Mouse (Mus musculus) right cerebral cortex, postnatal 14 days (tissue): ENCODE results near the gene Brix1.
"Not testable (repeated sequence)": the region's sequence is repeated elsewhere in the genome, so short reads cannot be mapped to it uniquely, and the experiment has no call there.

Experiments
- DNase-seq: peaks from one replicate; pipeline ENCODE4 v3.0.0; 2022

Gene Brix1

GRCm38 (mm10) chr15:10485484-10486364, at the start of gene Brix1, which contains the start of gene Rad1:
Gene Brix1, minus strand, starts transcription at chr15:10485947.
Gene Rad1, plus strand, starts transcription at chr15:10486018.
- peak; percentile 92 for DNase-seq

DNA sequence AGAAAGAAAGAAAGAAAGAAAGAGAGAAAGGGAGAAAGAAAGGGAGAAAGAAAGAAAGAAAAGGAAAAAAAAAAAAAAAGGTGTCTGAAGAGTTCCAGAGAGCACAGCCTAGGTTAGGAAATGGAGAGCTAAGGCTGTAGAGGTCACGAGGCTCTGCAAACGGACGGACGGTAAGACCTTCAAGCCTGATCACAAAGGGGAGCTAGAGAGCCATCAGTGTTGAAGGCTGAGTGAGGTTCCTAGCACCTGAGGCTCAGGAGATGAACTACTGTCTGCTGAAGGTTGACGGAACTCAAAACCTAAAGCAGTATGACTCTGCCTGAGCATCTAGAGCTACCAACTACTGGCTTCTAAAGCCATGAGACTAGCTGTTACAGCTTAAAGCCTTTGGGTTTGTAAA, 48.8 kb upstream of the Brix1 start:
- DNase-seq: no peak

- not testable (repeated sequence) for DNase-seq
These were observed 47.6 kb upstream of the Brix1 start for GRCm38 (mm10) chr15:10533361-10533760.

DNA sequence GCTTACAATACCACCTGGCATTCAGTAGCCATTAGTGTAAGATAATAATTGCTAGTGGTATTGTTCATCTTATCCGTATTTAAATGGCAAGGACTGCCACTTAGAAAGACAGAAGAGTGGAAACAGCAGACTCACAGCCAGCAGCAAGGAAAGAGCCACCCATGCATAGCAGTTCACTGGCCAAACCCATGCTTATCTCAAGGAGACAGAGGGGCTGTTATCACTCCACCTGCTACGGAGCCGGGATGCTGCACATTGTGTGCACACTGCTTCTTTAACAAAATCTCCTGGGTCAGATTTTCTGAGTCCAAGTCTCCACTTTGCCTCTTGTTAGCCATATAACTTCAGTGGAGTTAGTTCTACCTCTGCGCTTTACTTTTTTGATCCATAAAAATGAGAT, 45.6 kb upstream of the Brix1 start:
- DNase-seq: no peak

GRCm38 (mm10) chr15:10525896-10526295, 40.1 kb upstream of the Brix1 start:
- DNase-seq: no peak

DNA sequence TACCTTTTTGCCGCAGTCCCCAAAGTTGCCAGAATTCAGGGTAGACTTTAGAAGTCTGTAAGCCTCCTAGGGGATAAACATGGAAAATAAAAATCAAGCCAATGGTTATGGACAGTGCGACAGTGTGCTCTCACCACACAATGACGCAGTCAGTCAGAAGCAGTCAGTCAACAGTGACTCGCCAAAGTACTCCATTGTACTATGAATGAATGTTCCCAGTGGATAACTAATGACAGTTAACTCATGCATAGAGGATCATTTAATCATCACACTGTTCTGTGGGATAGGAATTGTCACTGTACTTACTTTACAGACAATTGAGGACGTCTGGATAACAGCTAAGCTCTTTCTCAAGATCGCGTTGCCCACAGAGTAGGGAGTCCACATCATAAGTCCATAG, 29.4 kb upstream of the Brix1 start:
- DNase-seq: no peak

DNA sequence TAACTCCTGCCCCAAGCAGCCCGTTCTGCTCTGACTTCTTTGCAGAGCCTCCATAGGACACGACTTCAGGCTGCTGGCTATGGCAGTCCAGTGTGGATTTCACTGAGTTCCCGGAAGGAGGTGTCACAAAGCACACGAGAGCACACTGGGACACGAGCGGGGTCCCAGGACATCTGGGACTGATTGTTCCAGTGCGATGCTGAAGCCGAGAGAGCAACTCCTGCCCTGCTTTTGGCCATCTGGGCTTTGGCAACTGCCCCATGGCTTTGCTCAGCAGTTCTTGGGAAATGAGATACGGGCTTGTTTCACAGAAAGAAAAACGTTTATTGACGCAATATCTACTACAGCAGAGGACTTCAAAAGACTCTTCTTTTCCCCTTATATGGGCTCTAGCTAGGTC, 20.4 kb upstream of the Brix1 start:
- no peak for DNase-seq

DNA sequence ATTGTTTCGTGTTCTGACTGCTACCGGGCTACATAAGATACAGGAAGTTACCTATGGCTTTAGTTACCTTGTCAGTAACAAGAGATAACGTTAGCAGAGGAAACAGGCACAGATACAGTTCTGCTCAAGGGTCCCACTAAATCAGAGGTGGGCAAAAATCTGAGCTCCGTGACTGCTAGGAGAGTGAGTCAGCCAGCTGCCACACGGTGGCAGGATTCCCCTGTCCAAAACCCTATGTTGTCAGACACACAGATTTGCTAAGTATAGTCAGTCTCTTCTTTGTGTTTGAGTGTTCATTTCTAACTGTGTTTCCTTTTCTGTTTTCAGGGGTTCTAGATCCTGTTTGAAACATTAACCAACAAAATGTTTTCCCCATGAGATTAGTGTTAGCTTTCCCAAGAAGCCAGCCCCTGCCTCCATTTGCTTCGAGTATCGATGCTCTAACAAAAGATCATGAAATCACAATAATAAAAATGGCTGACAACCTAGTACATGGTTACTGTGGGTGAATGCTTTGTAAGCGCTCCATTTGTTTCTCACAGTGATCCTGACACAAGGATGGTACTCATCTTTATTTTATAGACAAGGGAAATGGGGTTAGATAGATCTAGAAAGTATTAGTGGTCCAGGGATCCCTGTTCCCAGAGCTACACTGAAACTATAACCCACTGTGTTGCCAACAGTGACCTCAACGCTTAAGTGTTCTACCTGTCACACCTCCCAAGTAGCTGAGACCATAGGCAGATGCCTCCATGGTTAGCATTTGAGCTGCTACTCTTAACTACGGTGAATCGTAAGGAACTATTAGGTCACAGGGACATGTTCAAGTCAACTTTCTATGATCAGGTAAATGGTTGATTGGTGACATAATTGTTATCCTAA, 15.3 kb upstream of the Brix1 start:
- peak; percentile 52 for DNase-seq

GRCm38 (mm10) chr15:10500035-10500434, 14.3 kb upstream of the Brix1 start:
- DNase-seq: no peak

GRCm38 (mm10) chr15:10499593-10499992, 13.8 kb upstream of the Brix1 start:
- no peak for DNase-seq

GRCm38 (mm10) chr15:10496696-10497095, 10.9 kb upstream of the Brix1 start:
- not testable (repeated sequence) for DNase-seq

DNA sequence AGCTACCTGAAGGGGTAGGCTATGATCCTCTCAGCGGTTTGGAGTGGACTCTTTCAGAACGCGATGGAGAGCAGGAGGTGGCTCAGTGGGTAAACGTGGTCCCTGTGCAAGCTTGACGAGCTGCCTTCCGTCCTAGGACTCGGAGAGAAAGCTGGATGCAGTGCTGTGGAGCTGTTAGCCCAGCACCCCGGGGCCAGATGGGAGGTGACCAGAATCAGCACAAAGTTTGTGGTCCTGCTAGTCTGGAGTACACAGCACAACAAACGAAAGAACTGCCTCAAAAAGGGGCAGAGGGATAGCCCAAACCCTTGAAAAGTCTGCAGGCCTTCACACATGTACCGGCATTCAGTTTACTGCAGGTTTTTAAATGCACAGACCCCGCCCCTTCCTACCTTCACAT, 10.2 kb upstream of the Brix1 start:
- no peak for DNase-seq

- DNase-seq: no peak
These were observed 4.4 kb upstream of the Brix1 start for GRCm38 (mm10) chr15:10490101-10490500.

DNA sequence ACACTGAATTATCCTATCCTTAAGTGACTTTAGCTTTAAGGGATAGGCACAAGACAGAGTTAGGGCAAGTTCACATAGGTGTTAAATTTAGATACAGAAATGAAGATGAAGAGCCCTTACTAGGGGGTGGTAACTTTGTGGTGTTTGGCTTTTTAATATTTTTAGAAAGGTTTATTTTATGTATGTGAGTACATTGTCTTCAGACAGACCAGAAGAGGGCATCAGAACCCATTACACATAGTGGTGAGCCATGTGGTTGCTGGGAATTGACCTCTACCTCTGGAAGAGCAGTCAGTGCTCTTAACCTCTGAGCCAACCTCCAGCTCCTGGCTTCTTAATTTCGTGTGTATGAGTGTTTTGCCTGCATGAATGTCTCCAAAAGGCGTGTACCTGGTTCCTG, 1.5 kb upstream of the Brix1 start:
- DNase-seq: no peak

DNA sequence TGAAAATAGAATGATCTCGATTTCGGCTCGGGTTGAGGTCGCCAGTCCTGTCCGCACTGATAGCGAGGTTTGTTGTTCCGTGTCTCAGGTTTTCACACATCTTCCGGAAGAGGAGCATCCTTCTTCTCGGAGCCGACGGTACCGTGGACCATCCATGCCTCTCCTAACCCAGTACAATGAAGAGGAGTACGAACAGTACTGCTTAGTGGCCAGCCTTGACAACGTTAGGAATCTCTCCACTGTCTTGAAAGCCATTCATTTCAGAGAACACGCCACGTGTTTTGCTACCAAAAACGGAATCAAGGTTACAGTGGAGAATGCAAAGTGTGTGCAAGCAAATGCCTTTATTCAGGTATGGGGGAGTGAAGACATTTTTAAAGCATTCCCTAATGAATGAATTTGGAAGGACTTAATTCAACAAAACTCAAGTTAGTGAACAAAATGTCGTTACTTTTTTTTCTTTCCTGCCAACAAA, 655 bp upstream of the Brix1 start:
- no peak for DNase-seq

- no peak for DNase-seq
These were observed 14.8 kb downstream of the Brix1 start for GRCm38 (mm10) chr15:10470941-10471340.

GRCm38 (mm10) chr15:10470151-10470831, 15.5 kb downstream of the Brix1 start, which contains the start of gene Dnajc21:
Gene Dnajc21, minus strand, starts transcription at chr15:10470516.
- DNase-seq: peak; percentile 77

DNA sequence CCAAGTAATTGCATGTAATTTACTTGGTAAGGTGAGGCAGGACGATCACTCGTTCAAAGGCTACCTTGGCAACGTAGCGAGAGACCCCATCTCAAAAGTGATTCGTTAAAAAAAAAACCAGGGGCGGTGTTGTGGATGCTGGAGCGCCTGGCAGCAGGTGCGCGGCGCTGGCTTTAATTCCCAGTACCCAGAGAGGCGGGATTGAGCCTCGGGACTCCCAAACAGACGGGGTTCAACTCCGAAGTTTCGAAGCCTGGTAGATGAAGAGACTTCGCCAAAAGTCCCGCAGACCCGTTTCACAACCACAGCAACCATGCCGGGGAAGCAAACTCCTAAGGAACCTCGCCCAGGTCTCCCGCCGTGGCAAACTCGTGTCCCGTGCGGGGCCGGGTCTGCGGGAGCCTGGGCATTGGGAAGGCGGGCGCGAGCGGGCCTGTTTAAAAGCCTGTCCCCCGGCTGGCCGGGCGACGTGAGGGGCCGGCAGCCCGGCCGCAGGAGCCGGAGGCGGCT, 16.1 kb downstream of the Brix1 start:
- peak; percentile 16 for DNase-seq

- DNase-seq: no peak
These were observed 17.0 kb downstream of the Brix1 start for GRCm38 (mm10) chr15:10468761-10469160.

GRCm38 (mm10) chr15:10464678-10465077, 21.1 kb downstream of the Brix1 start:
- no peak for DNase-seq

- no peak for DNase-seq
These were observed 22.2 kb downstream of the Brix1 start for GRCm38 (mm10) chr15:10463555-10463954.

GRCm38 (mm10) chr15:10460986-10461385, 24.8 kb downstream of the Brix1 start:
- no peak for DNase-seq

GRCm38 (mm10) chr15:10447102-10447501, 38.6 kb downstream of the Brix1 start:
- DNase-seq: no peak
